Mouse (Mus musculus) cerebellum, adult 11 months (tissue): ENCODE results near the gene Them5.

Source experiments
- DNase-seq: peaks from one replicate; pipeline ENCODE4 v3.0.0; 2022

Them5 gene

GRCm38 (mm10) chr3:94372641-94373040 lies 30.7 kb downstream of the Them5 start, which contains the start of gene Rorc:
TSS of gene Rorc (plus strand) at chr3:94372794.
- DNase-seq, result peak; percentile 63

DNA sequence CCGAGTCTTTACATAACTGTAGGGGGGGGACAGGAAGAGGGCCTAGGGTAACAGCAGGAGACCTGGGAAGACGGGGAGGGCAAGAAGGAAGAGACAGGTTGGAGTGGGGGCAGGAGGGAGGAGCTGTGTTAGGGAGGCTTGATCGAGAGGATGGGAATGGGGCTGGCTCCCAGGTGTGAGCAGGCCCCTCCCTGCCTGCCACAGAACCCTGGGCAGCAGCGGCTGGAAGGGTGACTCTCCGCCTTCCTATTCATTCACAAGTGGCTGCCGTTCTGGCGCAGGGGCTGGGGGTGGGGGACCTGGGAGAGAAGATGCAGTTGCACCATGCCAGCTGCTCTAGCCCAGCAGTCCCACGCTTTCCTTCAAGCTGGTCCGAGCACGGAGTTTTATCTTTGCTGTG lies 31.2 kb downstream of the Them5 start:
- DNase-seq, result peak; percentile 36

- DNase-seq, result peak; percentile 66
Observed at GRCm38 (mm10) chr3:94373597-94374011, 31.7 kb downstream of the Them5 start.

GRCm38 (mm10) chr3:94374636-94375035 lies 32.7 kb downstream of the Them5 start:
- no peak for DNase-seq

DNA sequence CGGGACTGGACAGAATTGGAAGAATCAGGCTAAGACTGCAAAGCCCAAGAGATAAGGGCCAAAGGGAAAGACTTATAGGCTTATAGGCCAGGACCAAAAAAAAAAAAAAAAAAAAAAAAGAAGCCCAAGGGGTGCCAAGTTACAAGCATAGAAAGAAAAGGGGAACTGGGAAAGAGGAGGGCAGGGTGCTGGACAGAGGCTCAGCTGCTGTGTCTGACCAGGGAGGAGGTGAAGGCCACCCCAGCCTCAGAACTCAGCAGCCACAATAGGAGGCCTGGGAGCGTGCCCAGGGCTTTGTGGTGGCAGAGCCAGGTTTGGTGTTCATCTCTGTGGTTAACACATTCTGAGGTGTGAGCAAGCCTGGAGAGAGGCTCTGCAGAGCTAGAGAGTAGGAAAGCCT lies 33.2 kb downstream of the Them5 start:
- DNase-seq, result no peak

DNA sequence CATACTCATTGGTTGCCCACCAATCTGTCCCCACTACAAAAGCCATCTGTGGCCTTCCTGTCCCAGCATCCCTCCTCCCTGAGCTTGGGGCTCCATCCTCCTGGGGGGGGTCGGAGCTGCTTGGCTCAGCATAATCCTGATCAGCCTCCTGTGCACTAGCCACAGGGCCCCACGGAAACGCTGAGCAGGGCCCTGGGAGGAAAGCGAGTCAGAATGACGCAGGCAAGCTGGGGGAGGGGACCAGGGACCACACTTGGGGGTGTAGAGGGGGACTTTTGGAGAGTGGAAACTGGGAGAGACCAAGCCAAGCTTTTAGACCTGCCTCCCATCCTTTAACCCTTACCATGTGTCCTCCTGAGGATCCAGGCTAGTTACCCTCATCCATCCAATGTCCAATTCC lies 34.0 kb downstream of the Them5 start:
- DNase-seq, result no peak

DNA sequence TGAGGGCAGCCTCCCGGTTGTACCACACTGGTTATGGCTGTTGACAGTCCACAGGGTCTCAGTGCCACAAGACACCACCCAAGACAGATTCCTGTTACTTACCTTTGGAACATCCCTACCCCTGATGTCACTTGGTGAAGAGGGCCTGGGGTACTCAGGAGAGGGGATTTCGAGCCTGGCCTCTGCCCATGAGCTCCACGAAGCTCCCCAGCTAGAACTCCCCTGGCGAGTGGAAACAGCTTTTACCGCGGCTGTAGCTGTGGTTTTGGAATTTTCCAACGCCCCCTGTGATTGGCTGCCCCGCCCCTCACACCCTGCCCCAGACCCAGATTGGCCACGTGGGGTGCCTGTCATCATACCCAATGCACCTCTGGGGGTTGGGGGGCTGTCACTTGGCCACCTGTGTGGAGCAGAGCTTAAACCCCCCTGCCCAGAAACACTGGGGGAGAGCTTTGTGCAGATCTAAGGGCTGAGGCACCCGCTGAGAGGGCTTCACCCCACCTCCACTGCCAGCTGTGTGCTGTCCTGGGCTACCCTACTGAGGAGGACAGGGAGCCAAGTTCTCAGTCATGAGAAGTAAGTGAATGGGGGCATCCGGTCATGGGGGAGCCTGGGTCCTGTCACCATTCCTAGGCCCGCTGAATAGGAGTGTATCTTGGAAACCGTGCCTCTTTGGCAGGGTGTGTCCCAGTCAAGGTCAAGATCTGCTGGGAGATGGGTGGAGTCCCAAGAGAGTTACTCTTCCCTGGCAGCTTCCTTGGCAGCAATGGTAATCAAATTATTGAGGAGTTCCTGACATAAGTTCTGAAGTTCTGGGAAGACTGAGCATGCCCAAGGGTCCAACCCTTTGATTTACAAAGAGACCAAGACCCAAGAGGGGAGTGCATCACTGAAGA lies 35.4 kb downstream of the Them5 start:
- no peak for DNase-seq

DNA sequence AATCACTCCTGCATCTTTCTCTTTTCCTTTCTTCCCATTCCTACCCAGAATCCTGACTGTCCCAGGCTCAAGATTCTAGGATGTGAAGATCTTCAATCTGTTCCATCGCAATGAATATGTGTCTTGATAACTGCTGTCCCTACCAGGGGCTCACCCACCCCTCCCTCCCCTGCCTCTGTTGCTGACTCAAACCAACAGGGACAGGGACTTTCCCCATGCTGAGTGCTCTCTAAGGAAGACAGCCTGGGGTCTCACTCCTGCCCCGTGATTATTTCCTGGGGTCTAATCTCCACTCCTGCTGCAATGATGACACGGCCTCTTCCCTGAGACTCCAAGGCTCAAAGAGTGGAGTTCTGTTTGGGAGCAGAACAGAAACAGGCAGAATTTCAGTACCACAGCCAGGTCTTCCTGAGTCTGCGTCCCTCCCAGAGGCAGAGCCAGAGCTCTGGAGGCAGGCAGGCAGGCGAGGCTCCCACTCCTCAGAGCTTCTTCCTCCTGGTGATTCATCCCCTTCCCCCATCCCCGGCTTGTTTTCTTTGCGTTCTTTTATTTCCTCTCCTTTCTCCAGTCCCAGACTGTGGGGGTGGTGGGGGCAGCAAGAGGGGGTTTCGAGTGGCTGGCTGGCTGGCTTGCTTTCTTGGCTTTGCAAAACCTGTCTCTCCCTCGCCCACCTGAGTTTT lies 38.1 kb downstream of the Them5 start:
- DNase-seq, result no peak

GRCm38 (mm10) chr3:94382308-94382707 lies 40.4 kb downstream of the Them5 start:
- no peak for DNase-seq

DNA sequence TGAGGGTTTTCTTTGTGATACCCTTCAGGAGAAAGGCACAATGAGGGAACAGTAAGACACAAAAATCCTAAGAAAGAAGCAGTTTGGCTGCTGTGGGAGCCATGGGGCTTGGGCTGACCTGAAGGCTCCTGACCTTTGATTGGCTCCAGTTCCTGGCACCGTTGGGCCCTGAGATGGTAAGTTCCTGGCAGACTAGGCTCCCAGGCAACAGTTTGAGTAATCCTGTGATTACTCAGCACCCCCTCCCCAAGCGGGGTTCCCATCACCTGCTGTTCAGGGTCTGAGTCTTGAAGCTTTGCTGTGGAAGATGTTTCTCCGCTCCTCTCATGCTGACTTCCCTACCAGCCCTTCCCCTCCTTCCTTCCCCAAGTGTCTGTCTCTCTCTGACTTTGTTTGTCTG lies 41.6 kb downstream of the Them5 start:
- no peak for DNase-seq

- no peak for DNase-seq
Observed at GRCm38 (mm10) chr3:94386671-94387070, 44.8 kb downstream of the Them5 start.

GRCm38 (mm10) chr3:94387391-94387790 lies 45.5 kb downstream of the Them5 start:
- DNase-seq, result no peak

DNA sequence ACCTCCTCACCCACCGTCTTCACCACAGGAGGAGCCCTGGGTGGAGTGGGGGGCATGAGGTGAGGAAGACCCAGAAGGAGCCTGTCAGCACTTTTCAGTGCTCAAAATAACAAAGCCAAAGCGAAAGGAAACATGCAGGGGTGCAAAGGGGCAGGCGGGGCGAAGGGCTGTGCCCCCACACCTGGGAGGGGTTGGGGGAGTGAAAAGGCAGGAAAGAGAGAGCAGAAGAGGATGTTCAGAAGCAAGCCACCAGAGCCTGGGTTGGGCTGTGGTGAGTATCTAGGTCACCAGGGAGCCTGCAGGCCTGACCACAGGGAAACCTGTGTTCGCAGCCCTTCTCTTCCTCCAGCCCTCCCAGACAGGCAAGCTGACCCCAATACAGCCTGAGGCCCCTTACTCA lies 46.1 kb downstream of the Them5 start:
- DNase-seq, result no peak

DNA sequence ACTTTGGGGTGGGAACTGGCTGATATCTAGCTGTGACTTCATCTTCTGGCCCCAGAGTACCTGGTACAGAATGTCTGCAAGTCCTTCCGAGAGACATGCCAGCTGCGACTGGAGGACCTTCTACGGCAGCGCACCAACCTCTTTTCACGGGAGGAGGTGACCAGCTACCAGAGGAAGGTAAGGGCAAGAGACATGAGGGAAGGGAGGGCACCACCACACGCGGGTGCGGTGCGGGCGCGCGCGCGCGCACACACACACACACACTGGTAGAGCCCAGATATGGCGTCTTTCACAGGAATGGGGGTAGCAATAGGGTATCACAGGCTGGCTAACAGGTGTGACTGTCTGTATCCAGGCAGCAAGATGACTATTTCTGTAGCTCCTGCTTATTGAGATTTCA lies 47.5 kb downstream of the Them5 start:
- DNase-seq, result no peak

DNA sequence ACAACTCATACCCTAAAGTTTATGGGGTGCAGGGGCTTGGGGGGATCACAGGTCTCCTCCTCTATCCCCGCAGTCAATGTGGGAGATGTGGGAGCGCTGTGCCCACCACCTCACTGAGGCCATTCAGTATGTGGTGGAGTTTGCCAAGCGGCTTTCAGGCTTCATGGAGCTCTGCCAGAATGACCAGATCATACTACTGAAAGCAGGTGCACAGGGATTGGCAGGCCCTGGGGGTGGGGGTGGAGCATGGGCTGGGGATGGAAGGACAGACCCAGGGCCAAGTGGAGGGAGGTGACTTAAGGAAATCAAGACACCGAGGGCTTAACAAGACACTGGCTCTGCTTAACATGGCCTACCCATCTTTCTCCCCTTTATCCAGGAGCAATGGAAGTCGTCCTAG lies 49.1 kb downstream of the Them5 start:
- DNase-seq, result no peak

GRCm38 (mm10) chr3:94392128-94392527 lies 50.2 kb downstream of the Them5 start:
- DNase-seq, result no peak

GRCm38 (mm10) chr3:94393049-94393448 lies 51.1 kb downstream of the Them5 start:
- no peak for DNase-seq

DNA sequence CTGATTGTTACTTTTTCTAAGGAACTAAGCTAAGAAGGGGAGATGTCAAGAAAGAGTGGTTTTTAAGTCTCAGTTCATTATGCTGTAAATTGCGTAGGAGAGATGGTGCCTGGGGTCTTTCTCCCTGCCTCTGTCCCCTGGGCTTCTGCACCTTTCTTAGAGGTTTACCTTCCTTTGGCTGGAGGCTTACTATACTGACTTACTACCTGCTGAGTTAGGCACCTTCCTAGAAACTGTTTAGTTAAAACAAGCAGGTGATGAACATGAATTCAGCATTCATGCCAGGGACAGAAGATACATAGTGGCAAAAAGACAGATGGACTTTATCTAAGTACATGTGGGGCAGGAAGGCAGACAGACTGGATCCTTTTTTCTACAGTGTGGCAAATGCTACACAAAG lies 54.4 kb downstream of the Them5 start:
- DNase-seq, result no peak

GRCm38 (mm10) chr3:94396851-94397250 lies 55.0 kb downstream of the Them5 start:
- no peak for DNase-seq
